In genomic region chr12:75927596-75927995, GRCm38 (mm10) we compare ENCODE assay signal across 14 mouse cellular contexts.
DNase-seq lines count a peak whose midpoint lies in the region; ATAC-seq and TF ChIP-seq lines count a peak whose summit lies in the region.
"Had no signal": no experiment of that assay in that cellular context is flagged by ENCODE, and none has a peak within 500 bp of the region (broad histone marks: within the 10 kb centered on the region; RNA-seq: fewer than 3 reads in every experiment).

No protein-coding gene starts in this region.

- no peak for TF ChIP-seq CTCF in lung, postnatal 0 days (IDR thresholded peaks at IDR 0.05)
- no peak for TF ChIP-seq CTCF in CH12.LX (conservative IDR thresholded peaks at IDR 0.05 in 1 of 2, IDR thresholded peaks at IDR 0.05 in 1 of 2; ENCODE audit: low read depth in 2 of 2, low read length in 2 of 2)
- TF ChIP-seq CTCF in stomach, postnatal 0 days (IDR thresholded peaks at IDR 0.05; ENCODE audit: low read depth): no peak

- no peaks in the 10 kb centered on the region for H3K27me3 ChIP-seq in lung, postnatal 0 days (replicated peaks; ENCODE audit: insufficient read depth, low read length)
- no peaks in the 10 kb centered on the region for H3K27me3 ChIP-seq in CH12.LX (replicated peaks)
- H3K27me3 ChIP-seq in stomach, postnatal 0 days (ENCODE audit: control insufficient read depth, insufficient read depth, low read length): no peaks in the 10 kb centered on the region
- H3K27me3 ChIP-seq: liver, embryonic 13.5 days; Patski had no signal

- TF ChIP-seq RAD21 in CH12.LX (IDR thresholded peaks at IDR 0.05; ENCODE audit: low read depth, low read length): no peak

- peaks cover 29% of the 10 kb centered on the region for H3K36me3 ChIP-seq in lung, postnatal 0 days (ENCODE audit: insufficient read depth, low read length)
- H3K36me3 ChIP-seq in CH12.LX (replicated peaks in 1 of 2; ENCODE audit: control insufficient read depth in 1 of 2, insufficient read depth in 1 of 2, low read length in 1 of 2): peaks cover 0 to 6% of the 10 kb centered on the region in 2 experiments
- peaks cover 26% of the 10 kb centered on the region for H3K36me3 ChIP-seq in stomach, postnatal 0 days (ENCODE audit: control insufficient read depth, insufficient read depth, low read length)

- H3K4me2 ChIP-seq in lung, postnatal 0 days (replicated peaks; ENCODE audit: low read depth, low read length): no peak overlapping the region
- H3K4me2 ChIP-seq in CH12.LX (ENCODE audit: insufficient read depth, low read depth, poor library complexity, severe bottlenecking): no peak overlapping the region
- no peak overlapping the region for H3K4me2 ChIP-seq in stomach, postnatal 0 days (replicated peaks; ENCODE audit: low read depth)
- H3K4me2 ChIP-seq: liver, embryonic 13.5 days had no signal

- H3K9ac ChIP-seq in lung, postnatal 0 days (replicated peaks; ENCODE audit: low read depth): no peak overlapping the region
- H3K9ac ChIP-seq in CH12.LX (ENCODE audit: insufficient read depth, low read depth): no peak overlapping the region
- no peak overlapping the region for H3K9ac ChIP-seq in stomach, postnatal 0 days (ENCODE audit: low read length)
- H3K9ac ChIP-seq: liver, embryonic 13.5 days had no signal

- dilution Hi-C loops in CH12.LX (cut with MboI; ENCODE audit: extremely low pct_ligation_motif_present, extremely low pct_unique_long_range_greater_than_20kb, low sequenced_read_pairs): no loop called here

- H3K4me3 ChIP-seq in lung, postnatal 0 days (ENCODE audit: low read depth, low read length): no peak overlapping the region
- H3K4me3 ChIP-seq in CH12.LX (replicated peaks in 1 of 3; ENCODE audit: low read depth in 2 of 3, low read length in 2 of 3, poor library complexity in 1 of 3): no peak overlapping the region
- H3K4me3 ChIP-seq in stomach, postnatal 0 days (ENCODE audit: low read depth, low read length): no peak overlapping the region
- H3K4me3 ChIP-seq: liver, embryonic 13.5 days; myocyte had no signal

- ATAC-seq in lung, postnatal 0 days: peak; percentile 46; the same call in 1 of the 2 replicates
- peak; percentile 57; the same call in 1 of the 2 replicates for ATAC-seq in stomach, postnatal 0 days (ENCODE audit: low FRiP score, low TSS enrichment)
- ATAC-seq: hindbrain, postnatal 0 days; Patski had no signal

- no peaks in the 10 kb centered on the region for H3K79me2 ChIP-seq in CH12.LX (replicated peaks; ENCODE audit: control insufficient read depth, extremely low read depth, insufficient read depth, poor library complexity, severe bottlenecking)

- no peaks in the 10 kb centered on the region for H3K4me1 ChIP-seq in lung, postnatal 0 days (ENCODE audit: insufficient read depth, low read depth, low read length)
- H3K4me1 ChIP-seq in CH12.LX (ENCODE audit: control insufficient read depth in 1 of 2, insufficient read depth in 2 of 2): peaks cover 16 to 36% of the 10 kb centered on the region in 2 experiments
- H3K4me1 ChIP-seq in stomach, postnatal 0 days (replicated peaks; ENCODE audit: control insufficient read depth, insufficient read depth): no peaks in the 10 kb centered on the region
- H3K4me1 ChIP-seq: liver, embryonic 13.5 days had no signal

- no peak for TF ChIP-seq EP300 in lung, postnatal 0 days (IDR thresholded peaks at IDR 0.05)
- no peak for TF ChIP-seq EP300 in CH12.LX (IDR thresholded peaks at IDR 0.05; ENCODE audit: low read length)
- no peak for TF ChIP-seq EP300 in stomach, postnatal 0 days (optimal IDR thresholded peaks at IDR 0.05)

- 71% methylated on average over 1 of the region's 1 CpGs for WGBS in lung, postnatal 0 days
- 85% methylated on average over 1 of the region's 1 CpGs for WGBS in stomach, postnatal 0 days

- DNase-seq in lung, postnatal 0 days (ENCODE audit: low spot score): peak; percentile 20
- DNase-seq in lung, postnatal 25 days (ENCODE audit: low spot score): no peak
- DNase-seq in CH12.LX (ENCODE audit: extremely low read depth): peak; percentile 45
- peak; percentile 65 for DNase-seq in WW6 (ENCODE audit: low read depth, low spot score)
- no peak for DNase-seq in stomach, postnatal 0 days (ENCODE audit: low spot score)
- no peak for DNase-seq in left cerebral cortex, postnatal 25 days (ENCODE audit: low spot score in 2 of 2)
- no peak for DNase-seq in left cerebral cortex, adult 9 months (ENCODE audit: low spot score in 2 of 2)
- DNase-seq: cerebellum, adult 18-20 months; kidney, postnatal 36 days; liver, embryonic 13.5 days; spleen, adult 18-20 months had no signal

- H3K27ac ChIP-seq in lung, postnatal 0 days (ENCODE audit: low read length): no peak overlapping the region
- H3K27ac ChIP-seq in CH12.LX (ENCODE audit: insufficient read depth, low read depth): no peak overlapping the region
- H3K27ac ChIP-seq in stomach, postnatal 0 days (replicated peaks): no peak overlapping the region
- H3K27ac ChIP-seq: hindbrain, postnatal 0 days; liver, embryonic 13.5 days had no signal

- in situ Hi-C loops in CH12.LX (cut with MboI; ENCODE audit: low pct_ligation_motif_present, low pct_unique_long_range_greater_than_20kb, low sequenced_read_pairs): no loop called here

- H3K9me3 ChIP-seq in lung, postnatal 0 days (ENCODE audit: low read length): no peaks in the 10 kb centered on the region
- no peaks in the 10 kb centered on the region for H3K9me3 ChIP-seq in CH12.LX (replicated peaks; ENCODE audit: low read length)
- no peaks in the 10 kb centered on the region for H3K9me3 ChIP-seq in stomach, postnatal 0 days (ENCODE audit: control insufficient read depth, low read length)
- H3K9me3 ChIP-seq: liver, embryonic 13.5 days had no signal

- TF ChIP-seq POLR2A in CH12.LX (IDR thresholded peaks at IDR 0.05; ENCODE audit: low read depth, low read length): no peak

- intact Hi-C loops in left cerebral cortex, postnatal 25 days (cut with DNase I): no loop called here

TF ChIP-seq in CH12.LX, 34 proteins besides CTCF, POLR2A, EP300 and RAD21:
- peak; percentile 41 for TF ChIP-seq ELF1 (IDR thresholded peaks at IDR 0.05; ENCODE audit: low read depth, low read length)
- TF ChIP-seq UBTF (IDR thresholded peaks at IDR 0.05; ENCODE audit: low read depth, low read length): no peak

Comparison
In these comparisons a context has a peak if more than half of its experiments do, and no peak if none do; other contexts are left out.
1. DNase-seq: peak in lung, postnatal 0 days (single experiment), CH12.LX (single experiment) and WW6 (single experiment); none in lung, postnatal 25 days (single experiment), stomach, postnatal 0 days (single experiment), left cerebral cortex, postnatal 25 days (0 of 2) and left cerebral cortex, adult 9 months (0 of 2).